Mouse (Mus musculus): Measurements from ENCODE around the gene Pde7b. TPM values are rescaled to one million over a fixed set of nuclear protein-coding genes. Genes with fewer than 3 reads are reported as not detected.

The Pde7b gene
- total RNA-seq, 2 experiments from 2014 or later, result 23.7 to 24.5 TPM

GRCm38 (mm10) chr10:20493826-20494455, 230.9 kb downstream of the Pde7b start:
- no peak for DNase-seq

GRCm38 (mm10) chr10:20492216-20492964, 232.5 kb downstream of the Pde7b start:
- no peak for DNase-seq

- no peak for DNase-seq
Observed at GRCm38 (mm10) chr10:20490775-20491174, 234.1 kb downstream of the Pde7b start.

GRCm38 (mm10) chr10:20490281-20490680, 234.6 kb downstream of the Pde7b start:
- DNase-seq, result no peak

- peak; percentile 85 for DNase-seq
Observed at GRCm38 (mm10) chr10:20486461-20487253, 238.2 kb downstream of the Pde7b start.

- DNase-seq, result no peak
Observed at GRCm38 (mm10) chr10:20485816-20486215, 239.1 kb downstream of the Pde7b start.

GRCm38 (mm10) chr10:20479481-20479880, 245.4 kb downstream of the Pde7b start:
- no peak for DNase-seq

GRCm38 (mm10) chr10:20478456-20478855, 246.4 kb downstream of the Pde7b start:
- DNase-seq, result peak; percentile 32

- no peak for DNase-seq
Observed at GRCm38 (mm10) chr10:20474831-20475230, 250.0 kb downstream of the Pde7b start.

GRCm38 (mm10) chr10:20474036-20474435, 250.8 kb downstream of the Pde7b start:
- DNase-seq, result no peak

GRCm38 (mm10) chr10:20473505-20473904, 251.4 kb downstream of the Pde7b start:
- DNase-seq, result no peak

- DNase-seq, result no peak
Observed at GRCm38 (mm10) chr10:20472007-20472406, 252.9 kb downstream of the Pde7b start.

- DNase-seq, result no peak
Observed at GRCm38 (mm10) chr10:20464631-20465030, 260.2 kb downstream of the Pde7b start.

GRCm38 (mm10) chr10:20463941-20464340, 260.9 kb downstream of the Pde7b start:
- DNase-seq, result no peak

GRCm38 (mm10) chr10:20462596-20462995, 262.3 kb downstream of the Pde7b start:
- DNase-seq, result no peak

- no peak for DNase-seq
Observed at GRCm38 (mm10) chr10:20459657-20460350, 265.1 kb downstream of the Pde7b start.

- no peak for DNase-seq
Observed at GRCm38 (mm10) chr10:20459160-20459559, 265.7 kb downstream of the Pde7b start.

- no peak for DNase-seq
Observed at GRCm38 (mm10) chr10:20454387-20455065, 270.4 kb downstream of the Pde7b start.

GRCm38 (mm10) chr10:20437428-20437827, 287.4 kb downstream of the Pde7b start:
- no peak for DNase-seq

- DNase-seq, result no peak
Observed at GRCm38 (mm10) chr10:20437021-20437420, 287.9 kb downstream of the Pde7b start.

- no peak for DNase-seq
Observed at GRCm38 (mm10) chr10:20435913-20436312, 289.0 kb downstream of the Pde7b start.

- no peak for DNase-seq
Observed at GRCm38 (mm10) chr10:20431336-20431735, 293.5 kb downstream of the Pde7b start.
